Mouse (Mus musculus) ES-E14 (cell line): ENCODE measurements around the gene Zfp740.
"Not testable (repeated sequence)": the region's sequence is repeated elsewhere in the genome, so short reads cannot be mapped to it uniquely, and the experiment has no call there.

ENCODE experiments used
- CHD2 ChIP-seq: IDR thresholded peaks from 2 replicates; pipeline ENCODE4 v1.6.1; 2014; ENCODE audit warnings: mild to moderate bottlenecking, low read depth, low read length, inconsistent platforms
- MAFK ChIP-seq: IDR thresholded peaks from 2 replicates; pipeline ENCODE4 v1.6.1; 2014; ENCODE audit warnings: mild to moderate bottlenecking, low read depth, low read length, inconsistent platforms; ENCODE audit not compliant: insufficient read depth
- ZC3H11A ChIP-seq: IDR thresholded peaks from 2 replicates; pipeline ENCODE4 v1.6.1; 2012; ENCODE audit warnings: low read depth, mild to moderate bottlenecking, inconsistent platforms, low read length, borderline replicate concordance
- ZNF384 ChIP-seq: IDR thresholded peaks from 2 replicates; pipeline ENCODE4 v1.6.1; 2012; ENCODE audit warnings: low read depth, low read length, inconsistent platforms

DNA sequence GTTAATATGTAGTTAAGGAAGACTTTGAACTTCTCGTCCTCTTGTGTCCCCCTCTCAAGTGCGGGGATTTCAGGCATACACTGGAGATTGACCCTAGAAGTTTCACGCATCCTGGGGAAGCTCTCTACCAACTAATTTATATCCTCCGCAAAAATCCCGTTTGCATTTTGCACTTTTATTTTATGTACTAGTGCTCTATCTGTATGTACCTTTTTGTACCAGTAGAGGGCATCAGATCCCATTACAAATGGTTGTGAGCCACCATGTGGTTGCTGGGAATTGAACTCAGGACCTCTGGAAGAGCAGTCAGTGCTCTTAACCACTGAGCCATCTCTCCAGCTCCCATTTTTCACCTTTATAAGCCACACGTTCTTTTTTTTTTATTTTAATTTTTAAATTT, 48.0 kb upstream of the Zfp740 start:
- not testable (repeated sequence) for TF ChIP-seq ZC3H11A, CHD2, MAFK, ZNF384
